Mouse (Mus musculus): ENCODE measurements around the gene Gm20388.

GRCm38 (mm10) chr8:121944831-121945230 is 2034.2 kb downstream of the Gm20388 start, which contains the start of gene Car5a:
- no peak for TF ChIP-seq CTCF (IDR thresholded peaks at IDR 0.05; ENCODE audit: low read depth, low read length)
- TF ChIP-seq GATA2 (IDR thresholded peaks at IDR 0.05; ENCODE audit: borderline replicate concordance, low read depth, low read length), result no peak

Data from G1E (cell line).